Mouse (Mus musculus): Measurements from ENCODE around the gene Nt5c1b. TPM values are rescaled to one million over a fixed set of nuclear protein-coding genes. Genes with fewer than 3 reads are reported as not detected.

Gene Nt5c1b
- polyA plus RNA-seq, 1 experiment from 2014 or later: not detected

GRCm38 (mm10) chr12:10422347-10422746 lies 52.6 kb downstream of the Nt5c1b start:
- no peak for TF ChIP-seq CTCF (IDR thresholded peaks at IDR 0.05; ENCODE audit: low read depth)
- WGBS: 52% methylated on average over 3 of the region's 3 CpGs
- ATAC-seq (ENCODE audit: low FRiP score, low TSS enrichment): no peak
- no peak for DNase-seq (ENCODE audit: low spot score)
- Histone ChIP-seq H3K27ac (replicated peaks) (no peak overlapping the region), H3K27me3 (ENCODE audit: control insufficient read depth, insufficient read depth, low read length) (no peaks in the 10 kb centered on the region), H3K9ac (ENCODE audit: low read length) (no peak overlapping the region), H3K4me3 (ENCODE audit: low read depth, low read length) (no peak overlapping the region), H3K4me1 (replicated peaks; ENCODE audit: control insufficient read depth, insufficient read depth) (no peaks in the 10 kb centered on the region), H3K36me3 (ENCODE audit: control insufficient read depth, insufficient read depth, low read length) (no peaks in the 10 kb centered on the region), H3K9me3 (ENCODE audit: control insufficient read depth, low read length) (no peaks in the 10 kb centered on the region), H3K4me2 (replicated peaks; ENCODE audit: low read depth) (no peak overlapping the region)

DNA sequence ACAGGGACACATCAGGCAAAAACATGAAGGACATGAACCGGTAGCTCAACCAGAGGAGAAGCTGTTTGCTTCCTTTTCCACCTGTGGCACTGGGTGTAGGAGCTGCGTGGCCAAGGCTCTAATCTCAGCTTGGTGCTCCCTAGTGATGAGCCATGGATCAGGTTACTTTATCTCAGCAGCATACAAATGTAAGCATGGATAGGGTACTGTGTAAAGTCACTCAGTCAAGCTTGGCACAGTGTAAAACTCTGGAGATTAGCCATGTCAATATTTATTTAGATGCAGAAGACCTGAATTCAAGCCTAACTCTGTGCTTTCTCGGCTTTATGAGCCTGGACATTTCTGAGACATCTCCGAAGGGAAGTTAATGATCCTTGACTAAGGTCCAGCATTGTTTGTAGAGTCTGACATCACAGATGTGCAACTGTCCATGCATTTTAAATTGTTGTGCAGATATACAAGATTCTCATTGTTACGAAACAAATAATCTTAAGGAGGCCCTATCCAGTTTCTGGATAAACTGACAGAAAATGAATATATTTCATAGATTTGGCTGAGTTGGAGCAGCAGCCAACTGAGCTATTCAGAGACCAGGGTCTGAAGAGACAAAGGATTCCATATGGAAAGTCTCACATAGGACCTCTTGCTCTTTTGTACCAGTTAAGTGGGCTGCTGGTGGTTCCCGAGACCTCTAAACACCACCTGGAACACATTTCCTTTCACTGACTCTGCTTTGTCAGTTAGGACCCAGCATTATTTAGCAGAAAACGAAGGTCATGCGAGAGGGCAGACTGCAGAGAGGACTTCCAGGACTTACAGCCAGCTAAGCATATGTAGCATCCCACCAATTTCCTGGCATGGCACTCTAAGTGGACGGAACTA lies 56.5 kb downstream of the Nt5c1b start:
- ATAC-seq (ENCODE audit: low FRiP score, low TSS enrichment): no peak
- DNase-seq (ENCODE audit: low spot score): no peak
- TF ChIP-seq EP300 (optimal IDR thresholded peaks at IDR 0.05): no peak
- no peak for TF ChIP-seq CTCF (IDR thresholded peaks at IDR 0.05; ENCODE audit: low read depth)
- Histone ChIP-seq H3K9me3 (ENCODE audit: control insufficient read depth, low read length) (no peaks in the 10 kb centered on the region), H3K4me3 (ENCODE audit: low read depth, low read length) (no peak overlapping the region), H3K9ac (ENCODE audit: low read length) (no peak overlapping the region), H3K36me3 (ENCODE audit: control insufficient read depth, insufficient read depth, low read length) (no peaks in the 10 kb centered on the region), H3K4me2 (replicated peaks; ENCODE audit: low read depth) (no peak overlapping the region), H3K4me1 (replicated peaks; ENCODE audit: control insufficient read depth, insufficient read depth) (no peaks in the 10 kb centered on the region), H3K27me3 (ENCODE audit: control insufficient read depth, insufficient read depth, low read length) (no peaks in the 10 kb centered on the region), H3K27ac (replicated peaks) (no peak overlapping the region)
- 54% methylated on average over 9 of the region's 9 CpGs for WGBS

- no peak overlapping the region for H3K9ac ChIP-seq (ENCODE audit: low read length)
- H3K36me3 ChIP-seq (ENCODE audit: control insufficient read depth, insufficient read depth, low read length): no peaks in the 10 kb centered on the region
- no peaks in the 10 kb centered on the region for H3K27me3 ChIP-seq (ENCODE audit: control insufficient read depth, insufficient read depth, low read length)
- no peak overlapping the region for H3K4me2 ChIP-seq (replicated peaks; ENCODE audit: low read depth)
- H3K9me3 ChIP-seq (ENCODE audit: control insufficient read depth, low read length): no peaks in the 10 kb centered on the region
- no peaks in the 10 kb centered on the region for H3K4me1 ChIP-seq (replicated peaks; ENCODE audit: control insufficient read depth, insufficient read depth)
- no peak for TF ChIP-seq EP300 (optimal IDR thresholded peaks at IDR 0.05)
- no peak for TF ChIP-seq CTCF (IDR thresholded peaks at IDR 0.05; ENCODE audit: low read depth)
- no peak for ATAC-seq (ENCODE audit: low FRiP score, low TSS enrichment)
- DNase-seq (ENCODE audit: low spot score): no peak
- 67% methylated on average over 1 of the region's 1 CpGs for WGBS
- H3K4me3 ChIP-seq (ENCODE audit: low read depth, low read length): no peak overlapping the region
- H3K27ac ChIP-seq (replicated peaks): no peak overlapping the region
Measured at GRCm38 (mm10) chr12:10430999-10431398, 61.2 kb downstream of the Nt5c1b start.

GRCm38 (mm10) chr12:10438054-10439001 lies 68.6 kb downstream of the Nt5c1b start:
- TF ChIP-seq CTCF (IDR thresholded peaks at IDR 0.05; ENCODE audit: low read depth): peak; percentile 97
- no peak for TF ChIP-seq EP300 (optimal IDR thresholded peaks at IDR 0.05)
- H3K4me2 ChIP-seq (replicated peaks; ENCODE audit: low read depth): 0 out of 2 replicates have a peak overlapping the region, but pooled peaks have one; percentile 5
- no peaks in the 10 kb centered on the region for H3K27me3 ChIP-seq (ENCODE audit: control insufficient read depth, insufficient read depth, low read length)
- H3K36me3 ChIP-seq (ENCODE audit: control insufficient read depth, insufficient read depth, low read length): no peaks in the 10 kb centered on the region
- DNase-seq (ENCODE audit: low spot score) (peak; percentile 84), ATAC-seq (ENCODE audit: low FRiP score, low TSS enrichment) (peak; percentile 59)
- WGBS: 24% methylated on average over 15 of the region's 15 CpGs
- H3K9me3 ChIP-seq (ENCODE audit: control insufficient read depth, low read length): no peaks in the 10 kb centered on the region
- H3K4me3 ChIP-seq (ENCODE audit: low read depth, low read length): no peak overlapping the region
- no peak overlapping the region for H3K9ac ChIP-seq (ENCODE audit: low read length)
- H3K27ac ChIP-seq (replicated peaks): no peak overlapping the region
- no peaks in the 10 kb centered on the region for H3K4me1 ChIP-seq (replicated peaks; ENCODE audit: control insufficient read depth, insufficient read depth)

Other genes with a start within 250 kb of the Nt5c1b start
- 41.3 and 45.1 TPM in 2 replicates for gene Rdh14, start 20.8 kb downstream of the Nt5c1b start, polyA plus RNA-seq (2015; fragmentation: Nextera tagmentation; extraction: Ambion mirVana)

Data from stomach, postnatal 0 days (tissue).